Mouse (Mus musculus) limb, embryonic 15.5 days (tissue): ENCODE measurements around the gene Mzf1. TPM values are rescaled to one million over a fixed set of nuclear protein-coding genes. Genes with fewer than 3 reads are reported as not detected.

Experiments used
- ATAC-seq: fragments of 200-750 bp; cut with Nextera tagmentation; 2 replicates; pipeline ENCODE4 v1.8.0; 2017; ENCODE audit warnings: low read depth, moderate TSS enrichment; ENCODE audit not compliant: insufficient number of reproducible peaks, low FRiP score, low TSS enrichment
- H3K27ac ChIP-seq: fragments of 300-500 bp; sonication (generic); 2 replicates; pipeline ENCODE4 v1.5.1; 2015; ENCODE audit warnings: moderate library complexity, mild to moderate bottlenecking, inconsistent platforms
- H3K27me3 ChIP-seq: fragments of 300-500 bp; sonication (generic); 2 replicates; pipeline ENCODE4 v1.6.1; 2015; ENCODE audit warnings: inconsistent platforms
- H3K36me3 ChIP-seq: fragments of 300-500 bp; sonication (generic); 2 replicates; pipeline ENCODE4 v1.6.1; 2015; ENCODE audit warnings: inconsistent platforms
- H3K4me1 ChIP-seq: fragments of 300-500 bp; sonication (generic); 2 replicates; pipeline ENCODE4 v1.6.1; 2015; ENCODE audit warnings: inconsistent platforms
- H3K4me2 ChIP-seq: fragments of 300-500 bp; sonication (generic); 2 replicates; pipeline ENCODE4 v1.6.1; 2015; ENCODE audit warnings: mild to moderate bottlenecking, inconsistent platforms
- H3K4me3 ChIP-seq: fragments of 300-500 bp; sonication (generic); 2 replicates; pipeline ENCODE4 v1.5.1; 2015; ENCODE audit warnings: mild to moderate bottlenecking, inconsistent platforms
- H3K9ac ChIP-seq: fragments of 300-500 bp; sonication (generic); 2 replicates; pipeline ENCODE4 v1.6.1; 2015; ENCODE audit warnings: inconsistent platforms
- H3K9me3 ChIP-seq: fragments of 300-500 bp; sonication (generic); 2 replicates; pipeline ENCODE4 v1.6.1; 2016; ENCODE audit warnings: inconsistent platforms
- WGBS: fragments of 180-500 bp; shearing (Covaris S2); methylation state at CpG from one replicate; pipeline ENCODE4 v1.1.7; 2015; 5-methylcytosine and 5-hydroxymethylcytosine counted together
- polyA plus RNA-seq: library from polyadenylated mRNA; unstranded; fragments of >200 nt; fragmentation: Nextera tagmentation; extraction: Ambion mirVana; gene quantifications from 2 replicates; pipeline ENCODE4 v1.2.1, GENCODE M21; 2015

The Mzf1 gene
- polyA plus RNA-seq, 1 experiment from 2014 or later = 3.7 TPM

DNA sequence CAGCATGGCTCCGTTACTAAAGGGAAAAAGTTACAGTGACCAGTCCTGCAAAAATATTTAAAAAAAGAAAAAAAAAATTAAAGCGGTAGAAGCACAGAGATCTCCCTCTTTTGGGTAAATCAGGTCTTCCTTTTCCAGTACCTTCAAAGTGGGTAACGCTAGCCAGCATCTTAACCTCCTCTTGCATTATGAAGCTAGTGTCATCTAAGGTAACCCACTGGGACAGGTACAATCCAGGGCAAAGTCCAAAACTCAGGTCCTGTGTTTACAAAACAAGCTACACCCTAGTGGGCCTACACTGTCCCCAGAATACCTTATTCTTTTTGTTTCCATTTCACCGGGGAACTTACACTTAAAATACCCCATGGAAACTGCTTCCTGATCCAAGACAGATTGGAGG, 40.9 kb downstream of the Mzf1 start:
- Histone ChIP-seq H3K4me1 (peaks cover 10% of the 10 kb centered on the region), H3K27me3 (no peaks in the 10 kb centered on the region), H3K27ac (no peak overlapping the region), H3K4me3 (no peak overlapping the region), H3K4me2 (no peak overlapping the region), H3K36me3 (no peaks in the 10 kb centered on the region), H3K9ac (no peak overlapping the region), H3K9me3 (no peaks in the 10 kb centered on the region)
- 59% methylated on average over 4 of the region's 4 CpGs for WGBS
- ATAC-seq = no peak

- no peak for ATAC-seq
- no peaks in the 10 kb centered on the region for H3K9me3 ChIP-seq
- H3K27ac ChIP-seq = peak within 1 kb of the TSS; percentile 98
- H3K9ac ChIP-seq = peak within 1 kb of the TSS; percentile 90
- H3K4me3 ChIP-seq = peak within 1 kb of the TSS; percentile 76
- peaks cover 33% of the 10 kb centered on the region for H3K4me1 ChIP-seq
- 15% methylated on average over 26 of the region's 26 CpGs for WGBS
- H3K27me3 ChIP-seq = no peaks in the 10 kb centered on the region
- H3K36me3 ChIP-seq = peaks cover 29% of the 10 kb centered on the region
- H3K4me2 ChIP-seq = peak within 1 kb of the TSS; percentile 66
These were observed 44.3 kb downstream of the Mzf1 start, which contains the start of gene Zbtb45 for GRCm38 (mm10) chr7:13010005-13010908. TSS of gene Zbtb45 (minus strand) at chr7:13010034.

DNA sequence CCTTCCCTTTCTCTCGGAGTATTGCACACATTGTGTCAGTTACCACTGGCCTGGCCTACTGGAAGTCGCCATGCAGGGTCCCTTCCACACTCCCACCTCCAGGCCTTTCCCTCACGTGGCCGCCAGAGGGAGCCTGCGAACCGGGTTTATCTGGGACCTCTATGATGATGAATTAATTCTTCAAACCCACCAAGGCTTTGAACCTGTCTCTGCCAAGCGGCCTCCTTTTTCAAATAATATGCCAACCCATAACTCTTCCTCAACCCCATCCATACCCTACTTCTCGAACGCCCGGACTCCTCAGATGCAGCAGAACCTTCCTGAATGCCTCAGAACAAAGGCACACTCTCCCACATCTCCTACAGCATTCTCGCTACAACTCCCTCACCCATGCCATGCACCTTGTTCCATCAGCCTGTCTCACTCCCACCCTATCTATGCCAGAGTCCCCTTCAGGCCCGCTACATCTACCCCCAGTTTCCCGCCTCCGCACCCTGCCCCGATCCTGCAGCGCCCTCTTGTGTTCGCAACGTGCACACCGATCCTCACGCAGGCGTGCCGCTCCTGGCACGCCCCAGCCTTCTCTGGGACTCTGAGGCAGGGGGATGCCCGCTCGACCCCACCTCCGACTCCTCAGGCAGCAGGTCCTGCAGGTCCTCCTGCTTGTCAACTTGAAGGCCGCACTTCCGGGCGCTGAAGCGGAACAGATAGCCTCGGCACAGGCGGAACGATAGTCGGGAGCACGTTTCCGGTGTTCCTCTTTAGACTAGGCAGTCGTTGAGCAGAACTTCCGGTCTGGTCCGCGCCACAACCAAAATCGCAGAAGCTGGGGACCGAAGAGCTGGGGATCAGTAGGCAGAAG, 45.2 kb downstream of the Mzf1 start:
- no peaks in the 10 kb centered on the region for H3K27me3 ChIP-seq
- peaks cover 35% of the 10 kb centered on the region for H3K36me3 ChIP-seq
- peak; percentile 86 for ATAC-seq
- peak overlapping the region; percentile 76 for H3K4me3 ChIP-seq
- H3K9ac ChIP-seq = peak overlapping the region; percentile 90
- peak overlapping the region; percentile 66 for H3K4me2 ChIP-seq
- WGBS = under 1% methylated on average over 42 of the region's 42 CpGs
- peak overlapping the region; percentile 98 for H3K27ac ChIP-seq
- H3K4me1 ChIP-seq = peaks cover 33% of the 10 kb centered on the region
- H3K9me3 ChIP-seq = no peaks in the 10 kb centered on the region

GRCm38 (mm10) chr7:13007341-13008092, 47.0 kb downstream of the Mzf1 start:
- Histone ChIP-seq H3K9ac (0 out of 2 replicates have a peak overlapping the region, but pooled peaks have one; percentile 0), H3K9me3 (no peaks in the 10 kb centered on the region), H3K4me3 (no peak overlapping the region), H3K36me3 (peaks cover 42% of the 10 kb centered on the region), H3K27ac (no peak overlapping the region), H3K4me1 (peaks cover 33% of the 10 kb centered on the region), H3K4me2 (no peak overlapping the region; the same call in 1 of the 2 replicates), H3K27me3 (no peaks in the 10 kb centered on the region)
- WGBS = 47% methylated on average over 57 of the region's 57 CpGs
- ATAC-seq = no peak

DNA sequence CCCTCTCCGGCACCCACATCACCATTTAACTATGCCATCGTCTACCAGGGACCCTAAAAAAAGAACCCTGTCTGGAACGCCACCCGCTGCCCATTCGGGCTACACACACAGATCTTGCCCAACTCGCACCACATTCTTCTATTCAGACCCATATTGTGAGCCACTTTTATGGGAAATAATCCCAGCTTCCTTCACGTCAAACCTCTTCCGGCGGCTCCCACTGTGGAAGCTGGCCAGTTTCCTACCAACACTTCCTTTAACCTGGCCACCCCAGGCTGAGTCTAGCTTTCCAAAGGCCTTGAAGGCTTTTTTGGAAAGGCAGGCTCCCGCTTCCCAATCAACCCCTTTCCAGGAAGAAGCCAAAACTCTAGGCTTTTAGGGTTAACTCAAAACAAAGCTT, 48.0 kb downstream of the Mzf1 start:
- no peak overlapping the region for H3K4me2 ChIP-seq
- peaks cover 42% of the 10 kb centered on the region for H3K36me3 ChIP-seq
- 74% methylated on average over 10 of the region's 10 CpGs for WGBS
- ATAC-seq = no peak
- H3K9ac ChIP-seq = no peak overlapping the region
- H3K4me3 ChIP-seq = no peak overlapping the region
- no peaks in the 10 kb centered on the region for H3K9me3 ChIP-seq
- 0 out of 2 replicates have a peak overlapping the region, but pooled peaks have one; percentile 11 for H3K27ac ChIP-seq
- H3K27me3 ChIP-seq = no peaks in the 10 kb centered on the region
- peaks cover 33% of the 10 kb centered on the region for H3K4me1 ChIP-seq

DNA sequence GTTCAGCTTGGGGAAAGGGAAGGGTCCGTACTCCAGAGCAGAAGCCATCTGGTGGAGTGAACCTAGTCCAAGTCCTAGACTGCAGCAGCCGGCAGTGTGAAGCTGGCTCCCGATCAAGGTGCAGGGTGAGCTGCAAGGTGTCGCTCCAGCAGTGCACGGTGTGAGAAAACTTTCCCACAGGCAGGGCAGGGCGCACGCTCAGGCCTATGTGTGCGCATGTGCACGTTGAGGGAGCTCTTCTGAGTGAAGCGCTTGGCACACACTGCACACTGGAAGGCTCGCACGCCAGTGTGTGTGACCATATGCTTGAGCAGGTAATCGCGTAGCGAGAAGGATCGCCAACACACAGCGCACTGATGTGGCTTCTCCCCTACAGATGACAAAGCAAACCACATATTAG, 48.6 kb downstream of the Mzf1 start:
- Histone ChIP-seq H3K27ac (no peak overlapping the region), H3K36me3 (peaks cover 42% of the 10 kb centered on the region), H3K4me3 (no peak overlapping the region), H3K9me3 (no peaks in the 10 kb centered on the region), H3K9ac (no peak overlapping the region), H3K27me3 (no peaks in the 10 kb centered on the region), H3K4me2 (no peak overlapping the region), H3K4me1 (peaks cover 33% of the 10 kb centered on the region)
- WGBS = 82% methylated on average over 17 of the region's 17 CpGs
- no peak for ATAC-seq

DNA sequence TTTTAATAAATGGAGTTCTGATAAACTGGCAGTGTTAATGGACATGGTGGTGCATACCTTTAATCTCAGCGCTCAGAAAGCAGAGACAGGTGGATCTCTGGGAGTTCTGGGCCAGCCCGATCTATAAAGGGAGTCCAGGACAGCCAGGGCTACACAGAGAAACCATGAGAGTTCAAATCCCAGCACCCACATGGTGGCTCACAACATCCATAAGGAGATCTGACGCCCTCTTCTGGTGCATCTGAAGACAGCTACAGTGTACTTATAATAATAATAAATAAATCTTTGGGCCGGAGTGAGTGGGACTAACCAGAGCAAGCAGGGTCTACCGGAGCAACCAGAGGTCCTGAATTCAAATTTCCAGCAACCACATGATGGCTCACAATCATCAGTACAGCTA, 51.2 kb downstream of the Mzf1 start:
- ATAC-seq = no peak
- WGBS = 78% methylated on average over 5 of the region's 5 CpGs
- Histone ChIP-seq H3K4me3 (no peak overlapping the region), H3K4me1 (peaks cover 20% of the 10 kb centered on the region), H3K36me3 (peaks cover 42% of the 10 kb centered on the region), H3K27ac (no peak overlapping the region), H3K9me3 (no peaks in the 10 kb centered on the region), H3K9ac (no peak overlapping the region), H3K27me3 (no peaks in the 10 kb centered on the region), H3K4me2 (no peak overlapping the region)

- H3K27me3 ChIP-seq = no peaks in the 10 kb centered on the region
- no peak overlapping the region for H3K27ac ChIP-seq
- peaks cover 25% of the 10 kb centered on the region for H3K36me3 ChIP-seq
- H3K4me3 ChIP-seq = no peak overlapping the region
- 70% methylated on average over 1 of the region's 1 CpGs for WGBS
- H3K9ac ChIP-seq = no peak overlapping the region
- ATAC-seq = no peak
- no peak overlapping the region for H3K4me2 ChIP-seq
- H3K9me3 ChIP-seq = no peaks in the 10 kb centered on the region
- 0 out of 2 replicates have a peak, but pooled peaks cover 3% of the 10 kb centered on the region for H3K4me1 ChIP-seq
These were observed 53.0 kb downstream of the Mzf1 start for GRCm38 (mm10) chr7:13001584-13001983.

DNA sequence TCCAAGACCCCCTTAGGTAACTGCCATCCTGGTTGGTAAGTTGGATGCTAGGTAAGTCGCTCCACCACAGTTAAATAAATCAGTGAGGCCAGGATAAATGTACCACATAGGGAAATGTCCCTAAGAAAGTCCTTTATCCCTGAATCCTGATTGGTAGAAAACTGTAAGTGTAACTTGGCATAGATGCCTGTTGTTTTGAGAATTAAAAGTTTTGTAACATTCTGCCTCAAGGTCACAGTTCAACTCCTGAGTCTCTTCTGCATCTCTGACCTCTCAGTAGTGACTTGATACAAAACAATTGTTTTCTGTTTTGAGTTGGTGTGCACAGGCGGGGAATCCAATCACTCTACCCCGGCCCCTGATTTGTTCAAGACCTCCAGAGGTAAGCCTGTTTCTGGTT, 55.7 kb downstream of the Mzf1 start, which contains the start of gene Trim28:
Gene Trim28 (plus strand): TSS at position 264 of the 400 bp plus-strand sequence.
- no peak for ATAC-seq
- H3K4me1 ChIP-seq = no peaks in the 10 kb centered on the region
- no peak within 1 kb of the TSS for H3K4me2 ChIP-seq
- 83% methylated on average over 3 of the region's 3 CpGs for WGBS
- H3K9me3 ChIP-seq = no peaks in the 10 kb centered on the region
- no peak within 1 kb of the TSS for H3K9ac ChIP-seq
- H3K27me3 ChIP-seq = no peaks in the 10 kb centered on the region
- H3K36me3 ChIP-seq = peaks cover 2% of the 10 kb centered on the region; the same call in 1 of the 2 replicates
- no peak within 1 kb of the TSS for H3K4me3 ChIP-seq
- no peak within 1 kb of the TSS for H3K27ac ChIP-seq

GRCm38 (mm10) chr7:12998053-12998452, 56.5 kb downstream of the Mzf1 start, which contains the start of gene Slc27a5:
TSS of gene Slc27a5 (minus strand) at chr7:12998192.
- Histone ChIP-seq H3K36me3 (no peaks in the 10 kb centered on the region), H3K9me3 (no peaks in the 10 kb centered on the region), H3K27me3 (no peaks in the 10 kb centered on the region), H3K4me3 (no peak within 1 kb of the TSS), H3K4me1 (no peaks in the 10 kb centered on the region), H3K4me2 (no peak within 1 kb of the TSS), H3K27ac (no peak within 1 kb of the TSS), H3K9ac (no peak within 1 kb of the TSS)
- WGBS = 75% methylated on average over 5 of the region's 5 CpGs
- ATAC-seq = no peak

- Histone ChIP-seq H3K4me3 (no peak overlapping the region), H3K27me3 (no peaks in the 10 kb centered on the region), H3K4me2 (no peak overlapping the region), H3K27ac (no peak overlapping the region), H3K9me3 (no peaks in the 10 kb centered on the region), H3K9ac (no peak overlapping the region), H3K36me3 (no peaks in the 10 kb centered on the region), H3K4me1 (no peaks in the 10 kb centered on the region)
- WGBS = 59% methylated on average over 5 of the region's 5 CpGs
- ATAC-seq = no peak
These were observed 57.3 kb downstream of the Mzf1 start for GRCm38 (mm10) chr7:12997230-12997629.
